15 mouse cellular contexts compared by ENCODE assay signal in genomic region chr14:9748709-9749108, GRCm38 (mm10).
"Had no signal": no experiment of that assay in that cellular context is flagged by ENCODE, and none has a peak within 500 bp of the region (broad histone marks: within the 10 kb centered on the region; RNA-seq: fewer than 3 reads in every experiment).

No protein-coding gene starts in this region.

- H3K4me3 ChIP-seq: limb, embryonic 10.5 days; liver, embryonic 15.5 days; midbrain, embryonic 10.5 days; myocyte; neural tube, embryonic 15.5 days; stomach, embryonic 15.5 days had no signal

- H3K27ac ChIP-seq: limb, embryonic 10.5 days; liver, embryonic 15.5 days; midbrain, embryonic 10.5 days; neural tube, embryonic 15.5 days; stomach, embryonic 15.5 days had no signal

- DNase-seq: kidney, adult 18-20 months; kidney, postnatal 10 days; kidney, postnatal 4 days; lung, adult 2 months; lung, postnatal 10 days; lung, postnatal 4 days; midbrain, embryonic 14.5 days; thymus, adult 18-20 months; thymus, postnatal 14 days had no signal
